Mouse (Mus musculus) megakaryocyte, adult 5-6 weeks (primary cell): Measurements from ENCODE around the gene Ebf1. TPM values are rescaled to one million over a fixed set of nuclear protein-coding genes. Genes with fewer than 3 reads are reported as not detected.

ENCODE experiments used
- ATAC-seq: 2 replicates; pipeline ENCODE4 v1.8.0; 2016; ENCODE audit warnings: mild to moderate bottlenecking, inconsistent platforms; ENCODE audit not compliant: poor library complexity, severe bottlenecking
- total RNA-seq, 2 experiments: library from RNA; stranded (forward) in 1 of 2; stranded (reverse) in 1 of 2; fragments of 153-499, 151-499 nt in 1 of 2; fragments of 221-1000, 200-1000 nt in 1 of 2; gene quantifications; 2 replicates each; pipeline versions ENCODE4 v1.2.3 to v1.2.4; 2015 to 2017

The Ebf1 gene
- total RNA-seq, 2 experiments from 2014 or later: 0.09 TPM; not detected in 1

DNA sequence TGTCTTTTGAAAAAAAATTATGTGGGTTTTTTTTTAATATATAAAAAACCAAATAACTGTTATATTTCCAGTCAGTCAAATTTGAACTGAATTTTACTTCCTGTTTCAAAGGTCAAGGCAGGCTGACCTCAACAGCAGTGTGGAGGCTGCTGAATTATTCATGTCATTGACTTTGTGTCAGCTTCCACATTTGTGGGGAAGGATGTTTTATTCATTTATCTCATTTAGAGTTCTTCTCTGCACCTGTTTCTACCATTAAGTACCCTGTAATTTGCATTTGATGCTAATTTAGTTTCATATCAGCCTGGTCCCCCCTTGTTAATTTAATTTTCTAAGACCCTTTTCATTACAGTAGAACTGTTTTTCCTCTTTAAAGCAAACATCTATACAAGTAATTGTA, 39.8 kb downstream of the Ebf1 start:
- no peak for ATAC-seq

DNA sequence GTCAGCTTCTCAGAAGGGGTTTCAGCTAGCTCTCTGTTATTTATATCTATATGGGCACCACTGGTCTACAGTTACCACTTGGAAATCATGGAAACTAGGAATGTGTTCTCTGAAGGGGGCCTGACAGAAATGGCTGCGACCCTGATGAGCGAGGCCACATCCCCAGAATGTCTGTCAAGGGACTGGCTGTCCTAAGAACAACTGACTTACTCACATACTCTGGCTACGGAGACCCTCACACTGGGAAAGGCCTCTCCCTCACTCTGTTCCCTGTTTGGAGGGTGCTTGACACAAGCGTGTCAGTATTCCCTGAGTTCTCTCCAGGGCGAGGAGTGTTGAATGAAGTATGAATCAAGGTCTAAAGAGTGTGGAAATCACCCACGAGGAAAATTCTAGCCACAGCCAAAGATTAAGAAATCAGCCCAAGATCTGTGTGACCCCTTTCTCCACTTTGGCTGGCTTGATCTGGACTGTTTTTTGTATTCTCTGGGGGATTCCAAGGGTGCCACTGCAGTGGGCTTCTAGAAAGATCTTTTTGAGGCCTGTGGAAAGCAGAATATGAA, 40.8 kb downstream of the Ebf1 start:
- ATAC-seq: no peak

DNA sequence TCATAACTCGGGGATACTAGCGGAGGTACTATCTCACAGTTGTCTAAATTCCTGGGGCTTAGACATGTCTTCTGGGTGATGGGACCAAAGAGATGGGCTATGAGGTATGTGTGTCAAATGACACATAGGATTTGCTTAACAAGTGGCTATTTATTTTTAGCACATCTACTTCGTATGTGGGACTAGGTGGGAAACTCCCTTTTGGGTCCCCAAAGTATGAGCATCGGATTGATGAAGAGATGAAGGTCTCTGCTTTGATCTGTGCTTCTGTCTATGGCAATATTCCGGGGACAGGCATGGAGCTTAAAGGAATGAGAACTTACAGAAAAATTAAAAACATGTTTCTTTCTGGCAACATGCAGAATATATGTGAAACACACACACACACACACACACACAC, 44.8 kb downstream of the Ebf1 start:
- no peak for ATAC-seq

DNA sequence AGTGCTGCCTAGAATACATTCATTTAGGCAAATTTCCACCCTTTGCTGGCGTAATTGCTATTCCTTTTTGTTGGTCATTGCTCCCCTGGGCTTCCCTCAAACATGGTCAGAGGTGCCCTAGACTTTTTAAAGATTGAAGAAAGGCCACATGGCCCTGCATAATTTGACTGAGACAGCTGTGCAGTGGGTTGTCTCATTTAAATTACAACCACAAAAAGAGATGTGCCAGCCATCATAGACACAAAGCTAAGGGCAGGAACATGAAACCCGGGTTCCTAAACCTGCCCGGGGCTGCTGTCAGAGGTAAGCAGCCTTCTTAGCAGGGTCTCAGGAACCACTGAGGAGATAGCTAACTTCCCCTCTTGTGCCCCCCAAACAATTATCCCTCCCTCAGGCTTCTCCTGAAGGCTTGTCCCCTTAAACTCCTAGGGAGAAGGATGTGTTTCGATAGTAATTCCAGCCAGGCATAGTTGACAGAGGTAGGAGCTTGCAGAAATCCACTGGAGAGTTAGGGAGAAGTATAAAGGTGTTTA, 46.6 kb downstream of the Ebf1 start:
- ATAC-seq: no peak

DNA sequence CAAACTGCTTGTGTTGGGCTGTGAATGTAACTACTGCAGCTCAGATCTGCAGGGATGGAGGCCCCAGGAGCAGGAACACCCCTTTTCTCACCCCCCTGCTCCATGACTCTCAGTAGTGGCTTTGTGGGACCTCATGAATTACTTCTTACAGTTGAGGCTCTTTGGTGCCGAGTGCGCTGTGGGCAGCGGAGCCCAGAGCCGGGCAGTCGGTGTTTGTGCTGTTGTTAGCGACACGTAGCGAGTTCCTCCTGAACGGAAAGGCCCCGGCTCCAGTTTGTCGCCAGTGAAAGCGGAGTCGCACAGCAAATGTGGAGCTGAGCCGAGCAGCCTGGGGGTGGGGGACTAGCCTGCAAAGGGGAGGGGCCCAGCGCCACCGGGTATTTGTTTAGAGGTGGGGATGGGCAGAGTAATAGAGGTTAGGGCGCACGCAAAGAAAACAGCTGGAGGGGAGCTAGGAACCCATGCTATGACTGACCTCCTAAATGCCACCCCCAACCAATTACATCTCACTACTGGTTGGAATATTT, 48.1 kb downstream of the Ebf1 start:
- ATAC-seq: no peak

DNA sequence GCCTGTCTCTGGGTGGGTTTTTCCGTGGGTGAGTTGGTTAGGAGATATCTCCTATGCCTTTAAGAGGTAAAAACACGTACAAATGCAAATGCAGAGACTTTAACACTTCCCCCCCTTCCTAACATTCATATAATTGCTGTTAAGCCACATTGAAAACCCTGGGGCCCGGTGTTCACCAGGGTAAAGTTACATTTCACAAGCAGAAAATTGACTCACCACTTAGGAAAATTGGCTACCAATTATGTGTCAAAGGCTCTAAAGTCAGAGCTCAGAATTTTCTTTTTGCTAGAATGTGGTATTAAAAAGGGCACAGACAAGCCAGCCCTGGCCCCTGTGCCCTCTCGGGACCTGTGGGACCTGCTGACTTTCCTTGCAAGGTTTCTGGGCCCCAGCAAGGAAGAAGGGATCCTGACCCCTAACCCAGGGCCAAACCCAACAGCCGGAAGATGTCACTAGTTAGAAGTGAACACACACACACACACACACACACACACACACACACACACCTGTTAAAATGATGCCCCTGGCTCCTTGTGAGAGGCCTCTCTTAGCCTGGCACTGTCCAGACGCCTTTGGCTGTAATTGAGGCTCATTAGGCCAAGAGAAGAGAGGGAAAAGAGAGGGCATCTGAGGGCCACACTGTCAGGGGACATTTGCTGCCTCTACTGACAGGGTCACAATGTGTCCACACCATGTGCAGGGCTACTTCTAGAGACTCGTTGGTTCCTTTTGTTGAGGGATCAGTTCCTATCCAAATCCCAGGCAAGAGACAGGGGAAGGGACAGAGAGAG, 48.8 kb downstream of the Ebf1 start:
- no peak for ATAC-seq

DNA sequence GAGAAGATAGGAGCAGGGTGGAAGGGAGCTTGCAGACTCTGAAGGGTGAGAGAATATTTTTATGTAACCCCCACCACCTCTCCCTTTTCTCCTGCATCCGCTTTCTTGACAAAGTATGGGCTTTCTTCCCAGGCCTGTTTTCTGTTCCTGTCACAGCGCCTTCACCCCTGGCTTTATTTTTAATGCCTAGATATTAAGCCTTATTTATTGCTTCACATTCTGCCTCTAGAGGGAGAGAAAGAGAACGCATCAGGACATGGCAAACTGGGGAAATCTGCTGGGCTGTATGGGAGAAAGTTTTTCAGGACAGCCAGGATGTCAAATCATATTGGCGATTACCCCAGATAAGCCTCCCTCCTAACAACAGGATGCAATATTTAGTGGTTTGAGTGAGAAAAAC, 49.6 kb downstream of the Ebf1 start:
- no peak for ATAC-seq

DNA sequence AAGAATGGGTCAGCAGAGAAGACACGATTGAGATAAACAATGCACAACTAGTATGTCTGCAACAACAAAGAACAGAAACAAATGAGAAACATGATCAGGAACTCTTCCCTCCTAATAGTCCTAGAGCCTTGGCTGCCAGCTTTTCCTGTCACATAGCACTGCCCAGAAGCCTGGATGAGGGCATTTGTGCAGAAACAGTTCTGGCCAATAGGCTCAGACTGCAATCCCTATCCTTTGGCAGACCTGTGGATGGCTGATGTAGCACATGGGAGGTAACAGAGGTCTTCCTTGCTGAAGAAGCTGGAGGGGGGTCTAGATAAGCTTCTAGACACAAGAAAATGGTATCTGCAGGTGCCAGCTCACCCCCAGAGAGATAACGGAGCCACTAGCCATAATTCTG, 64.2 kb downstream of the Ebf1 start:
- ATAC-seq: no peak

DNA sequence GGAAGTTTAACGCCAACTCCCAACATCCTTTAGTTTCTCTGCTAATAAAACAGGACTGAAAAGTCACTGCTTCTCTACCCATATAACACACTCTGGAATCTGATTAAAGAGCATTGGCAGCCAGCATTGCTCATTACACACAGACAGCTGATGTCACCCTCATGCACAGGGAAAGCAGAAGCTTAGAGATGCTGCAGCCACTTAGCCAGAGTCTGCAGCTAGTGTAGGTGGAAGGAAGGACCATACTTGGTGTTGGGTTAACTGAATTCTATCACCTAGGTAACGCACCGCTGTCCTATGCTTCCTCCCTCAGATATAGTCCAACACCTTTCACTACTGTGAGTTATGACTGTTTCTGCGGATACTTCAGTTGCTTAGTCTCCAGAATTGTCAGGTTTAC, 64.9 kb downstream of the Ebf1 start:
- ATAC-seq: no peak

DNA sequence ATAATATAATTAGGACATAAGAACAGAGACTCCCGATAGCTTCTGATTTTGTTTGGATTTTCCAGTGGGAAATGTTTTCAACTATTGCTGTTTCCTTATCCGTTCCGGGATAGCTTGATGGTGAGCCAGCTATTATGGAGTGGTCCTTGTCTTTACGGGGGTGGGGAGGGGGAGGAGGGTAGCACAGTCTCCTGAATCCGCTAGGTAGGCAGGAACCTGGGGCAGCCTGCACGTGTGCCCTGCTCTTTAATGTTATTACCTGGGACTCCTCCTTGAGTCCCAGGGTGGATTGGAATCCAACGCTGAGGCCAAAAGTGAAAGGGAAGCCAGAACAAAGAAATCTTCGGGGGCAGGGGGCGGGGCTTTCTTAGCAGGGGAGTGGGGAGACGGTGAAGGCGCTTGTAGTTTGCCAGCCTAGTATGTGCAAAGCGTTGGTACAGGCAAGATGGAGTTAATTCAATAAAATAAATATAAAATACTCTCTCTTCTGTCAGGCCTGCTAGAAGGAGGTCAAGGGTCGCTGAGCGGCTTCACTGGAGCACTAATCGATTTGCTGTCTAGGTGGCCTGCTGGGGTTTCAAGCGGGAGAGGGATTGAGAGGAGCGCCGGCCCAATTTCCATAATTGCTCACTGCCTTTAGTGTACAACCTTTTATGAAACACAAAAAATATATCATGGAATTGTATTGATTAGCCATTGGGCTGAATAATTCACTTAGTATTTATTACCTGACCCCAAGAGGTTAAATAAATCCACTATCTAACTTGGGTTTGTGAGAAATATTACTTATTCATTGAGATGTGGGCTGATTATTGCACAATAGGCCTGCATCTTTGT, 65.8 kb downstream of the Ebf1 start:
- no peak for ATAC-seq

DNA sequence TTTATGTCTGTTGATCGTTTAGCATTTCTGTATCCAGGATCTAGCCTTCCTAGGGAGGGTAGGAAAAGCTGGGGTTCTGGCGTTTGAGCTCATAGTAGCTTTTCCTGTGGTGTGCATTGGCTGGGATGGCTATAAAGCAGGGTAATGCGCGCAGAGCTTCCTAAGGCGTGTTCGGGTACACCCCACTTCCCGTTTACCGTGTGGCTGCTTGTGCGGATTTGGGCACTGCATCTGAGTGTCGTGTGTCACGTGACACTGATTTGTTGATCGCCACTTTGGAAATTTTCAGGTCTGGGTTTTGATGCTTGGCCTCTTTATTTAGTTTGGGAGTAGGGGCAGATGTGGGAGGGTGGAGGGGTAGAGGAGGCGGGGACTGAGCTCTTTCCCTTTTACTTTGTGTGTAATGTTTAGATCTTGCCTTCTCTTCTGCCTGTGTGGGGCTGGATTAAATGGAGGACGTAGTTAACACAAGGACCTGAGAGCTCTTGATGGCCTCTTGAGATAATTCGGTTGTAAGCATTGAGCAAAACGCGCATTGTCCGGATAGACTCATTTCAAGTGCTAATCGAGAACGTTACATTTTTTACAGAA, 67.5 kb downstream of the Ebf1 start:
- no peak for ATAC-seq

DNA sequence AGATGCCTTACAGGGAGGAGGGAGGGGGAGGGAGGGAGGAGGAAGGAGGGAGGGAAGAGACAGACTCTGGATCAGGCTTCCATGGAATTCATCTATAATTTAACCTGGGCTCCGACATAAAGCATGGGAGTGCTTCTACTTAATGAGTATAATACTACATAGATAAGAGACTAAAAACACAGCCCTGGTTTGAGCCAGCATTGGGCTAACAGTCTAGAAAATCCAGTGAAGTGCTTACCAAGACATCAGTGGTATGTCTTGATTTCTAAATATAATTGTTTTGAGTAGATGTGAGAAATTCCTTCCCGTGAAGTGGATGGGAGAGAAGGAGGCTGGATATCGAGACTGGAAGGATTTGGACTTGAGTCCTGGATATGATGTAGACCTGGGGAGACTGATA, 68.0 kb downstream of the Ebf1 start:
- ATAC-seq: no peak

DNA sequence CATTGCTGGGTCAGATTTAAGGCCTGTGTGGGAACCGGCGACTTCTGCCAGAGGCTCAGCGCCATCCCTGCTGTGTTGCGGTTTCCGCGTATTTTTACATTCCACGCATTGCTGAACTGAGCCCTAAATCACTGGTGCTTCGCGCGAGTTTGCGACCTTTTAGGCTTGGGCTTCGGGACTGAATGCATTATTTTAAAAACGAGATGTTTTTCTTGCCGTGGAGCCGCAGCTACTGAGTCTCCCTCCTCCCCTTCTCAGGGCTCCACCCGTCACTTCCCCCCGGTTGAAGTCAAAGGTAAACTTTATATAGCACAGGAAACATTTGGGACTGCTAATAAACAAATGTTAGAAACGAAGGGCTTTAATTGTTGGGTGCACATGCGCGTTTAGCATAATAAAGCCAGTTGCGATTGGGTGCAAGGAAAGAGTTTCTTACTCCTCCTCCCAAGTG, 68.8 kb downstream of the Ebf1 start:
- ATAC-seq: no peak

DNA sequence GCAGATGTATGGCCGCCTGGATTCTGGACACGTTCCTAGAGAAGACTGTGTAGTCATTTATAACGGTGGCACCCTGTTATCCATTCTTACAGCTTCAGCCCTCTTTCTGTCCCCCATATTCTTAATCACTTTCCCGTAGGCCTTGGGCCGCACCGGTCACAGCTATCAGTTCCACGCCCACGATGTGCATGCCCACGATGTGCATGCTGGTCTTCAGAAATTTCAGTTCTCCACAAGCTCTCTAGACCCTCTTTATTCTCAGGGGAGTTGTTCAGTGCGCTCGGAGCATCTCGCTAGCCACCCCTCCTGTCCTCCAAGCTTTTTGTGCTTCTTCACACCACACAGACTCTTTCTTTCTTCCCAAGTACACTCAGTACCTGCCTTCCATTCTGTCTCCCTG, 69.3 kb downstream of the Ebf1 start:
- no peak for ATAC-seq

DNA sequence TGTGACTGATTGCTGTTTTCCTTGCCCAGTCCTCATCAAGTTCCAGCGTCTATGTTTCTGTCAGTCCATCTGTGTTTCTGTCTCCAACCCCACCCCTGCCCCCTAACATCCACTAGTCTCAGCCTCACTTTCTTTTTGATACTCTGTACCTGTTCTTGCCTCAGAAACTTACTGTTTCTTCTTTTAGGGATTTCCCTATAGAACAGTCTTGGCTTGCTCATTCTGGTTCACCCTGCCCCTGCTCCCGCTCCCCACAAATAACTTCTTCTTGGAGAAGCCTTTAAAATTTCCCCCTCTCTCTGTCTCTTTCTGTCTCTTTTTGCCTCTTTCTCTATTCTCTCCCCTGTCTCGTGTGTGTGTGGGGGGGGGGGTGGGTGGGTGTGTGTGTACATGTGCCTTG, 71.4 kb downstream of the Ebf1 start:
- ATAC-seq: no peak

DNA sequence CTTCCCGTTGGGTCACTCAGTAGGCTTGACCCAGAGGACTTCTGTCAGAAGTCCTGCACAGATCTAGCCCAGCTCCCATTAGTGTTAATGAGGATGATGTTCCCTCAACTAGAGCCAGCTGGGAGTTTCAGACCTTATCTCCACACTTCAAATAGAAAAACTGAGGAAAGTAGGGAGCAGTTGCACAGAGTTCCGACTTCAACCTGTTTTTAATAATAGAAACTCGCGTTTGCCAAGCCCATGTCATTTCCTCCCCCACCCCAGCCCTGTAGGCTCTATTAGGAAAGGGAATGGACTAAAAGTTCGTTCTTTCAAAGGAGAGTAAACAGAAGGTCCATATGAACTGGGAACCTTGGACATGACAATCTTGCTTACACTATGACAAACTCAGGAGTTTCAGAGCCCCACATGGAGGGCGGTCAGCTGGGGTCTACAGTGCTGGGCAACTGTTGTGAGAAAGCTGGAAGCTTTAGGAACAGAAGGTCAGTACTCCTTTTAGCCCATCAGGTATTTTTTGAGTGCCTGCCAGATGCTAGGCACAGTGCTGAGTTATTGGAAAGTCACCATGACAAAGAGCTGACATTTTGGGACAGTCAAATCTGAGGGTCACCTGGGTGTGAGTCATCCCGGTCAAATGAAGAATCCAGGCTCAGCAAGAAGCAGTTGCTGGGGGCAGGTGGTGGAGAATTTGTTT, 72.6 kb downstream of the Ebf1 start:
- ATAC-seq: no peak

DNA sequence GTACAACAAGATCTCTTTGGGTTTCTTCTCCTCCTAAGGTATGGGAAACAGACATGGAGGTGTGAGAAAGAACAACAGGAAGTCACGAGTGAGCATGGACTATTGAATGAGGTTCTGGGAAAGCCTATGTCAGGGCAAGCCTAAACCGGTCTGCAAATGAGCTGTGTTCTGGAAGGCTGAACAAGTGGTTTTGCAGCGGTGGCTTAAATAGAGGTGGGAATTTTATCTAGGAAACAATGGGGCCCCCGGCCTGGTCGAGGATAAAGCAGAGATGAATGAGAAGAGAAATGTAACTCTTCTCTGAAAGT, 73.1 kb downstream of the Ebf1 start:
- ATAC-seq: no peak

DNA sequence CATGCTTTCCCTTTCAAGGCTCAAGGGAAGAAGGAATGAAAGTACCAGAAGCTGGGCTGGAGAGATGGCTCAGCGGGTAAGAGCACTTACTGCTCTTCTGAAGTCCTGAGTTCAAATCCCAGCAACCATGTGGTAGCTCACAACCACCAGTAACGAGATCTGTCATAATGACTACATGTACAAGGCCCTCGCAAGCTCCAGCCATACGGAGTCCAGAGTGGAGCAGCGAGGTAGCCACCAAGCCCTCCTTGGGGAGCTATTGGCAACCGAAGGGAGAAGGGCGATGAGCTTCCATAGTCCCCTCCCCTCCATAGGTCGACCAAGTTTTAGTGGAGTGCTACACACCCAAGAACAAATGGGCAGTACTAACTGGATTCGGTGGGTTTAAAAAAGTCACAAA, 78.3 kb downstream of the Ebf1 start:
- ATAC-seq: no peak

DNA sequence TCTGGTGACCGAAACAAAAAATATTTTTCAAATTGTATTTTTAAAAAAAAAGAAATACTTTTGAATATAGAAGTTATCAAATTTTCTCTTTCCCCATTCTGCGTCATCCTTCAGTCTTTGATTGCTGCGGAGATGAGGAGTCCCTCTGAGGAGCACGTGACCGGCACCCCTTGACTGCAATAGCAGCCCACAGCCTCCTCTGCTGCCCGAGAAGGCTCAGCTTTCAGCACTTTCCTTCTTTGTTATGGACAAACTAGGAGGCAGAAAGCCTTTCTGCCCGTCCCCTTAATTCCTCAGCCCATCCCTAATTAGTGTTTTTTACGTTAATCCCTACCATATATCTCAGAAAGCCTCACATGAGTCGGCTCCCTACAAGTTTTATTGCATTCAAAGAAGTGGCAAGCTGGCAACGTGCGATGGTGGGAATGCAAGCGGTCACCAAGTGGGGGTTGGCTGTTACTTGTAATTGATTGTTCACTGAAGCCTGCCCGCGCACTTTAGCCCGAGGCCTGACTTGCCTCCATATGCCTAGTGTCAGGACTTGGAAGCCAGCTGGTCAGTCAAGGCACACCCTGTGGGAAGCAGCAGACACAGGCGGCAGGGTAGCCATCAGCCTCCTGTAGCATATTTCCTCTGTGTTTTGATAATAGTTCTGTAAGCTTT, 79.6 kb downstream of the Ebf1 start:
- no peak for ATAC-seq

DNA sequence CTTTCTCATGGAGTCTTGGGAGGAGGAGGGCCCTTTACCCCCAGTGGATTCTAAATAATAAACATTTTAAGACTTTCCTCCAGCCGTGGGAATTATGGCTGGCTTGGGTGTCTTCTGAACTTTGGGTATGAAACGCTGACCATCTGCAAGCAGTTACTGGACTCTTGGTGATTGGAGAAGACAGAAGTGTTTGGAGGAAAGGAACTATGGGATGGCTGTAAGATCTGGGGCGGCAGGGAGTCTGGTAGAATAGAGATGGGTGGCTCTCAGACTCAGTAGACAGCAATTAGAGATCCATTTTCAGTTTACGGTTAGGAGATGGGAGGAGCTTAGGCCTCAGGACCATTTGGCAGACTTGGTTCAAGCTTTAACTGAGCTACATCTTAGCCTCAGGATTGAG, 83.1 kb downstream of the Ebf1 start:
- ATAC-seq: no peak
